Mouse (Mus musculus) heart, postnatal 25 days (tissue): ENCODE measurements around the gene Tas1r1. TPM values are rescaled to one million over a fixed set of nuclear protein-coding genes. Genes with fewer than 3 reads are reported as not detected.
A peak's percentile ranks its signal among the peaks of the same experiment; 100 is the strongest.

Source experiments
- DNase-seq: peaks from one replicate; pipeline ENCODE4 v3.0.0; 2022; ENCODE audit warnings: low spot score
- intact Hi-C: fragments of 180-260 bp; cut with DNase I; formaldehyde crosslinking; loops from one replicate; pipeline ENCODE4 v1.15.1; 2025
- total RNA-seq, 2 experiments: library from RNA; stranded (reverse); gene quantifications; 2 replicates each; pipeline ENCODE4 v1.2.3; 2021

The Tas1r1 gene
- total RNA-seq, 2 experiments from 2014 or later, result 0.16 TPM; not detected in 1

DNA sequence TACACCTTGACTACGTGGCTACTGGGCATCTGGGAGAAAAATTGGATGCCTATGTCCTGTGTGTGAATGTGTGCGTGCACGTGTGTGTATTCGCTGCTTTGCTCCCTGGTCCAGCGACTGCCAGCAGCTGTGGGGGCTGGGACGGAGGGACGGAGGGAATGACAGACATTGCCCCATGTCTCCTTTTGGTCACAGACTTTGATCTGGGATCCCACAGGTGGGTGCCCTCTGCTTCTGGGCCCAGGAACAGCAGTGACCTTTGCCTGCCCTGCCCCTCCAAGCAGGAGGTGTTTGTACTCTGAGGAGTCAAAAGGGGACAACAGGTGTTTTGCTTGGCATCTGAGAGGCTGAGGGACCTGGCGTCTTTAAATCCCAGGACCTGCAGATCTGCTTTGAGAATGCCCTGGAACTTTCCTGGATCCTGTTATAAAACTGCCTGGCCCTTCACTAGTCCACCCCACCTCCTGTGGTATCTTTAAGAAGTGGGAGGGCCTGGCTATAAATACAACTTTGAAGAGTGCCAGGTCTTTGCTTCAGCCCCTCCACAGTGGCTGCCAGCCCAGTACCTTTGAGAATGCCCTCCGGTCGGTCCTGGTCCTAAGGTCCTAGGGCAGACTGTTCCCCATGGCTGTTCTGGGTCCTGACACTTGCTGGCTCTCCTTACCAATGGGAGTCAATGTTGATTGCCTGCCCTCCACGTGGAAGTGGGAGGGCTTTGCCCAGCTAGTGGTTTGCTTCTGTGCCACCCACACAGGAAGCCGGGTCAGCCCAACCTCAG, 25.1 kb downstream of the Tas1r1 start:
- DNase-seq, result peak; percentile 45
- intact Hi-C loops, result no loop called here

DNA sequence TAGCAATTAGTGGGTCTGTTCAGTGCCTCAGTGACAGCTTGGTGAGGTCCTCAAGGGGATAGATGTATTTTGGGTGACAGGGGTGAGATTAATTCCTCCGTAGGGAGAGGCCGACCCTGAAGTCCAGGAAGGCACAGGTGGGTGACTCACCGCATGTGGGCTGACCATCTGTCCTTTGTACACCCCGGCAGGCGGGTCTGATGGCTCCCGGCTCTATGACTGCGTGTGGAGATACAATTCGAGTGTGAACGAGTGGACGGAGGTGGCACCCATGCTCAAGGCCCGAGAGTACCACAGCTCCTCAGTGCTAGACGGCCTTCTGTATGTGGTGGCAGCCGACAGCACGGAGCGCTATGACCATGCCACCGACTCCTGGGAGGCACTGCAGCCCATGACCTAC, 26.3 kb downstream of the Tas1r1 start:
- no peak for DNase-seq

DNA sequence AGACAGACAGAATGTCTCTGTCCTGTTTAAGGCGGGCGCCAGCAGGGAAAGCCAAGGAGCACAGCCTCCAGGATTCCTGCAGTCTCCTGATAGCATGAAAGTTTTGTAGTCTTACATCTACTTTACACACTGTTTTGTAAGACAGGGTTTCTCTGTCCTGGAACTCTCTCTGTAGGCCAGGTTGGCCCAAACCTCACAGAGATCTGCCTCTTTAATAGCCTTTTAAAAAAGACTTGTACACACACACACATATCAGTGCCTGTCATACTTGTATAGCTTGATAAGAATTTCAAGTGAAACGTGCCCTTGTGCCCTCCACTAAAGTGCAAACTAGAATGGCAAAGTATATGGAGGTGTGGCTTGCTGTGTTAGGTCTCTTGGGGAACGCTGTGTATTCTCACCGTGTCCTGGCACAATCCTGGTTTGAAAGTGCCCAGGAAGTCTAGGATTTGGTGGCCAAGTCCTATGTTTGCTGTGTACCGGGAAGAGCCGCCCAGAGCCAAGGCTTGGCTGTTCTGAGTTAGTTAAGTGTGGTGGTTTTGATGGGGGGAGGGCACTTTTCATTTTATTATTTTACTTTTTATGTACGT, 27.1 kb downstream of the Tas1r1 start:
- intact Hi-C loops, result loop anchor here (1.0 kb wide), 1 partner anchor 15 kb away; no protein-coding TSS in a partner anchor

More for the DNA sequence above, 26.3 kb downstream of the Tas1r1 start:
- intact Hi-C loops, result no loop called here

DNA sequence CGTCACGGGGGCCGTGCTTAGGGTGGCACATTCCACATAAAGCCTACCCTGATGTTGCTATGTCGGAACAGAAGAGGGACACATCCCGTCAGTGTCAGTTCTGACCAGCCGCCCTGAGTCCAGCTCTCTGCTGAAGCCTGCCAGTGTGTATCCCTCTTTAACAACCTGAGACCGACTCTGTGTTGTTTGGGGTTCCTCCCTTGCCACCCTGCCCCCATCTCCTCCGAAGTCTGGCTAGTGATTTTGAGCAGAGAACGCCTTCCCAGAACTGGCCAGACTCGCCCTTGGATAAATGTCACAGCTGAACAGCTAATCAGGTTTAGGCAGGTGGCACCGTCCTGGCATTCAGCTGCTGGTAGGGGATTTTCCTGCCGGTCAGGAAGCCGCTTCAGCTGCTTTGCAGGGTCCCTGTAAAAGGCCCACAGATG, 27.6 kb downstream of the Tas1r1 start:
- no peak for DNase-seq
- intact Hi-C loops, result loop anchor here (1.0 kb wide), 1 partner anchor 16 kb away; no protein-coding TSS in a partner anchor

More for the DNA sequence above, 27.1 kb downstream of the Tas1r1 start:
- no peak for DNase-seq

DNA sequence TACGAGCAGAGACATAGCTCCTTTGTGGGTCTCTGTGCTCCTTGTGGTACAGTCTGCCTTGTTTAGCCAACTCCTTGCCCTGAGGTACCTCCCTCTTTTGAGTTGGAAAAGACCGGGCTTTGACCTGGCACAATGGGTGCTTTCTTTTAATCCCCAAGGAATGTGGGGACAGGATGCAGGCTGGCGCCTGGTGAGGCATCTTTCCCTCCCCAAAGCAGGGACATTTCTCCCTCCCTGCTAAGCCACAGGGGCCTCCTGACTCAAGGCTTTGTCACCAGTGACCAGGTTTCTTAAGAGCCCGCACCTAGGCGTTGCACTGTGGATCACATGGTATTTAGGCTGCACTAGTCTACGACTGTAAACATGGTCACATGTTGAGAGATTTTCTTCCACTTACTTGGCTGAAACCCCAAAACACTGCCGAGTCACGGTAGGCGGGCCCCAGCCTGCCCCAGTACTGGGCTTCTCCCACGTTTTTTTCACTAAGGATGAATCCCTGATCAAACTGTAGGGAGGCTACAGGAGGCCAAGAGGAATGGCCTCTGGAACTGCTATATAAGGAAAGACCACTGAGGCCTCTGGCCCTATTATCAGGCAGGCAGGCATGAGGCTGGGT, 28.2 kb downstream of the Tas1r1 start:
- intact Hi-C loops, result no loop called here
- peak; percentile 37 for DNase-seq

DNA sequence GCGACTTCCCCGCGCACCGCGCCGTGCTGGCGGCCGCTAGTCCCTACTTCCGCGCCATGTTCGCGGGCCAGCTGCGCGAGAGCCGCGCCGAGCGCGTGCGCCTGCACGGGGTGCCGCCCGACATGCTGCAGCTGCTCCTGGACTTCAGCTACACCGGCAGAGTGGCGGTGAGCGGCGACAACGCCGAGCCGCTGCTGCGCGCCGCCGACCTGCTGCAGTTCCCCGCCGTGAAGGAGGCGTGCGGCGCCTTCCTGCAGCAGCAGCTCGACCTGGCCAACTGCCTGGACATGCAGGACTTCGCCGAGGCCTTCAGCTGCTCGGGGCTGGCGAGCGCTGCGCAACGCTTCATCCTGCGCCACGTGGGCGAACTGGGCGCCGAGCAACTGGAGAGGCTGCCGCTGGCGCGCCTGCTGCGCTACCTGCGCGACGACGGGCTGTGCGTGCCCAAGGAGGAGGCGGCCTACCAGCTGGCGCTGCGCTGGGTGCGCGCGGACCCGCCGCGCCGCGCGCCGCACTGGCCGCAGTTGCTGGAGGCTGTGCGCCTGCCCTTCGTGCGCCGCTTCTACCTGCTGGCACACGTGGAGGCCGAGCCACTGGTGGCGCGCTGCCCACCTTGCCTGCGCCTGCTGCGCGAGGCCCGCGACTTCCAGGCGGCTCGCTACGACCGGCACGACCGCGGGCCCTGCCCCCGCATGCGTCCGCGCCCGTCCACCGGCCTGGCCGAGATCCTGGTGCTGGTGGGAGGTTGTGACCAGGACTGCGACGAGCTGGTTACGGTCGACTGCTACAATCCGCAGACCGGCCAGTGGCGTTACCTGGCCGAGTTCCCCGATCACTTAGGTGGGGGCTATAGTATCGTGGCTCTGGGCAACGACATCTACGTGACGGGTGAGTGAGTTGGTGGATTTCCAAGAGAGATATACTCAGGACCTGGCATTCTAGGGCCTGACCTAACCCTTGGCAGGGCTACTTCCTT, 29.0 kb downstream of the Tas1r1 start:
- DNase-seq, result no peak
- intact Hi-C loops, result no loop called here

DNA sequence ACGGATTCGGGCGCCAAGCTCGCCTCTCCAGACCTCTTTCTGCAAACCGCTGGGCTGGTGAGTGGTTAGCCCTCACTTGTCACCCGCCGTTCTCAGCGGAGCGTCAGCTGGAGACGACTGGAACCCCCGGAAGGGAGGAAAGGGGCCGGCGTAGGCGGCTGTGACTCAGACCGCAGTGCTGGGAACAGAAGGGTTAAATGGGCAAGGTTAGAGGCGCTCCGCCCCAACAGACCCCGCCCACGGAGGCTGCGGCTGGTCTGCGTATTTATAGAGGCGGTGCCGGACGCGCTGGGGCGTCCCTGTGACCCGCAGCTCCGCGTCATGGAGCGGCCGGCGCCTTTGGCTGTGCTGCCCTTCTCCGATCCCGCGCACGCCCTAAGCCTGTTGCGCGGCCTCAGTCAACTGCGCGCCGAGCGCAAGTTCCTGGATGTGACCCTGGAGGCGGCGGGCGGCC, 29.7 kb downstream of the Tas1r1 start, which contains the start of gene Klhl21:
Klhl21 (plus strand) TSS at position 182 of the 454 bp plus-strand sequence.
- intact Hi-C loops, result no loop called here
- DNase-seq, result peak; percentile 93

DNA sequence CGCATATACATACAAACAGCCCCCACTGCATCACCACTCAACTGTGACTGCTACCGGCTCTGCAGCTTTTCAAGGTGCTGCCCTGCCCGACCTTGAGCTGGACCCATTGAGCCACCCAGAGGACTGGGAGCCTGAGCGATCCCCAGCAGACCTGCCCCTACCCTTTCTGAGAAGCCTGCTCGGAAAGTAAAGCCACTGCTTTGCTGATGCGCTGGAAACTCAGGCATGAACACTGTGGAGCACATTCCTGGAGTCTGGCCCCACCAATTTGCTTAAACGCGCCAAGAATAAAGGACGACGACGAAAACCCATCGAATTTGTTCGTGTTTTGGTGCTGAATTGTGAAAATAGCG, 30.2 kb downstream of the Tas1r1 start:
- DNase-seq, result no peak
- intact Hi-C loops, result no loop called here

DNA sequence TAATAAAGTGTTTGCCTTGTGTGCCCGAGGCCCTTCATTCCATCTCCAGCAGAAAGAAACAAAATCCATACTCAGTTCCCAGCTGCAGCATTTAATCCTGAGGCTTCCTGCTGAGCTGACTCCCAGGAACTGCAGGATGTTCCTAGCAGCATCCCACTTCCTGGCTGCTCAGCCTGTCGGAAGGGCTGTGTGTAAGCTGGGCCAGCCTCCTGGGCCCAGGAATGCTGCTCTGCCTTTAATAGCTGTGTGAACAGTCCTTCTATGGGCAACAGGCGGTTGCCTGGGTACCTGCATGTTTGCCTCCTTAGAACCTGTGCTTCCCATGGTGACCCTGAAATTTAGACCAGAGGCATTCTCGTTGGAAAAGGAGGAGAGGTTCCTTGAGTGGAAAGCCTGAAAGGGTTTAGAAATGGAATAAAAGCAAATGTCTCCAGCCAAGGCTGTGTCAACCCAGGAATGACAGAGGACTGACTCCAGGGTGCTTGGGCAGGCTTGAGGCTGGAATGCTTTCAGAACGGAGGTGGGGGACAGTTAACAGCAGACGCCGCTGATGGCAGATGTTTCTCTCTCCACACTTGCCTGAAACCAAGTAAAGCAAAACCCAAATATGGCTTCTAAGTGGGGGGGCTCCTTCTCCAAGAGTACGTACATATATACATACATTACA, 30.8 kb downstream of the Tas1r1 start:
- intact Hi-C loops, result no loop called here
- DNase-seq, result peak; percentile 23

DNA sequence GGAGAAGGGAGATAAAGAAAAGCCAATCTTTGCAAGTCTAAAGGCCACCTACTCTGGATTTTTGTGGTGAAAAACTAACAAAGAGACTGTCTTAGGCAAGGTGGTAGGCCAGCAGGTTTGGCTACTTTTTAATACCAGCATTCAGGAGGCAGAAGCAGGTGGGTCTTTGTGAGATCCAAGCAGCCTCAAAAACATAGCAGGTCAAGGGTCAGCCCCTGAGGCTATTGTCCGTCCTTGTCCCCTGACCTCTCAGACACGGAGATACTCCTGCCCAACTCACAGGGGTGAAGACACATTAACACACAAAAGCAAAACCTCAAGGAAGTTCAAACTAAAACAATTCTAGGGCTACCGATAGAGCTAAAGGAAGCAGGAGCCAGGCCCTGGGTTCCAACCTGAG, 31.6 kb downstream of the Tas1r1 start:
- no peak for DNase-seq
- intact Hi-C loops, result no loop called here

DNA sequence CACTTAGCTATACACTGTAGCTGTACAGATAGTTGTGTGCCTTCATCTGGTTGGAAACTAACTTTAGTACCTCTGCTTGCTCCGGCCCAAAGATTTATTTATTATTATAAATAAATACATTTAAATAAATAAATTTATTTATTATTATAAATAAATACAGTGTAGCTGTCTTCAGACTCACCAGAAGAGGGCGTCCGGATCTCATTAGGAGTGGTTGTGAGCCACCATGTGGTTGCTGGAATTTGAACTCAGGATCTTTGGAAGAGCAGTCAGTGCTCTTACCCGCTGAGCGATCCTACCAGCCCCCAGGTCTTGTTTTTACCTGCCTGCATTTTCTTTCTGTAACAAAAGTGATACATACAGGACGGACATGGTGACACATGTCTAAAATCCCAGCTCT, 32.2 kb downstream of the Tas1r1 start:
- intact Hi-C loops, result no loop called here
- DNase-seq, result no peak

DNA sequence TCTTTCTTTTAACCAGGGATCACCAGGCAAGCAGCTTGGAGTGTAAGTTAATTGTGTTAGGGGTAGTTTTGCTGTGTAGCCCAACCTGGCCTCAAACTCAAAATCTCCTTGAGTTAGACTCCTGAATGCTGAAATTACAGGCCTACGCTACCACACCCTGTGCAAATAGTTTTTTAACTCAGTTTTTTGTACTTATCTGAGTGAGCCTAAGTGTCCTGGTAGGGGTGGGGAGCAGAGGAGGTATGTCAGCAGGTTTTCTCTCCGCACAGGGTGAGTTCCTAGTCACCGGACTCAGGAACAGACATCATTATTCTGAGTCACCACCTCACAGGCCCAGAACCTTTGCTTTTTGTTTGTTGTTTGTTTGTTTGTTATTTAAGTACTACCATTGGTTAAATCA, 36.3 kb downstream of the Tas1r1 start:
- DNase-seq, result no peak
- intact Hi-C loops, result no loop called here

DNA sequence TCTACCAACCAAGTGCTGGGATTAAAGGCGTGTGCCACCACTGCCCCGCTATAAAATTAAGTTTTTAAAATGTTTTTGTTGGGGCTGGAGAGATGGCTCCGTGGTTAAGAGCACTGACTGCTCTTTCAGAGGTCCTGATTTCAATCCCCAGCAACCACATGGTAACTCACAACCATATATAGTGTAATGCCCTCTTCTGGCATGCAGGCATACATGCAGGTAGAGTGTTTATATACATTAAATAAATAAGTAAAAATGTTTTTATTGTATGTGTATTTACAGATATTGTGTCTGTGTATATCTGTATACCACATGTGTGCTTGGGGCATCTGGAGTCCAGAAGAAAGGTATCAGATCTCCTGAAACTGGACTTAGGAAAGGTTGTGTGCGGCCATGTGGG, 37.0 kb downstream of the Tas1r1 start:
- intact Hi-C loops, result no loop called here
- DNase-seq, result no peak

DNA sequence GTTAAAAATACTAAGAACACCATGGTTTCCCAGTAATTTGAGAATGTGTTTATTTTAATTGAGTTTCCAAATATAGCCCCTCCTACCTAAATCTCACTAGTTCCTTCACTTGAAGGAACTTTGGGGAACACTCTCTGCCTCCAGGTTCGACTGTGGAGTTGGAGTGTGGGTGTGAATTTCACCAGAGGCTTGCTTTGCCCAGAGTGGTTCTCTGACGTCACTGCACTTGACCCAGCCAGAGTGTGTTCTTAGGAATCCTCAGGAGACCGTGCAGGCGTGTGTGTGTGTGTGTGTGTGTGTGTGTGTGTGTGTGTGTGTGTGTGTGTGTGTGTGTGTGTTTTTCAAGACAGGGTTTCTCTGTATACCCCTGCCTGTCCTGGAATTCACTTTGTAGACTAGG, 37.5 kb downstream of the Tas1r1 start:
- intact Hi-C loops, result no loop called here
- DNase-seq, result no peak

DNA sequence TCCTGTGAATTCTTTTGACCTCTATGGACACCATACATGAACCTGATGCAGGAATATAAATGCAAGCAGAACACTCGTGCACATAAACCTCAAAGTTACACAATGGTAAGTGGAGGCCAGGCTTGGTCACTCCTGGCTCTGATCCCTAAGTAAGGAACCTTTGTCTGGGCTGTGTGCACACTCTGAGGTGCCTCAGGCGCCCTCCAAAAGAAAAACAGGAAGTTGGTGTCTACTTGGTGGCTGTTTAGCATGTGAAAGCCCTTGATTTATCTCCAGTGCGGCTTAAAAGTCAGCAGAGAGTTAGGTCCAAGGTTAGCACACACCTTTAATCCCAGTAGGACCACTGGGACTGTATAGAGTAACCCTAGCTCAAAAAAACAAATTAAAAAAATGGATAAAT, 38.9 kb downstream of the Tas1r1 start:
- intact Hi-C loops, result no loop called here

DNA sequence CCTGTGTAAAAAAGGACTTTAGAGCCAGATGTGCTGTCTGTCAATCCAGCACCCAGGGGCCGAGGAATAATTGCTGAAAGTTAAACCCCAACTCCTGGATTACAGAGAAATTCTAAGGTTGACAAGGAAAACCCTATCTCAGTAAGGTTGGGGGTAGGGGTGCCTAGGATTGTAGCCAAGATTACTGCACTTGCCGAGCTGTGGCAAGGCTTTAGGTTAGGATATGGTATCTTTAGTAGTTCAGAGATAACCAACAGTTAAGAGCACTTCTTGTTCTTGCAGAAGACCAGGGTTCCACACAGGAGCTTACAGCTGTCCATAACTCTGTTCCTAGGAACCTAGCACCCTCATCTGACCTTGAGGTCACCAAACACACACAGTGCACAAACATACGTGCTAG, 40.7 kb downstream of the Tas1r1 start:
- intact Hi-C loops, result no loop called here
- DNase-seq, result no peak

More for the DNA sequence above, 38.9 kb downstream of the Tas1r1 start:
- no peak for DNase-seq

DNA sequence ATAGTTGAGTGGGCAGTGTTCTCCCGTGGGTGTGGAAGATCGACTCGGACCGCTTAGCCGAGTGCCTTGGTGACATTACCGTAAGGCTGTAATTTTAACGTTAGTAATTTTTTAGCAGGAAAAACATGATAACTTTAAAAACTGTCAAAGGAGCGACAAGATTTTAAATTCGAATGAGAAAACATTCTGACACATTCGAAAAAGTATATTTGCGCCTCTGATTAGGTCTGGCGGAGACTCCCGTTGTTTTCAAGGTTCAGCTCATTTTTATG, 41.5 kb downstream of the Tas1r1 start:
- intact Hi-C loops, result no loop called here

DNA sequence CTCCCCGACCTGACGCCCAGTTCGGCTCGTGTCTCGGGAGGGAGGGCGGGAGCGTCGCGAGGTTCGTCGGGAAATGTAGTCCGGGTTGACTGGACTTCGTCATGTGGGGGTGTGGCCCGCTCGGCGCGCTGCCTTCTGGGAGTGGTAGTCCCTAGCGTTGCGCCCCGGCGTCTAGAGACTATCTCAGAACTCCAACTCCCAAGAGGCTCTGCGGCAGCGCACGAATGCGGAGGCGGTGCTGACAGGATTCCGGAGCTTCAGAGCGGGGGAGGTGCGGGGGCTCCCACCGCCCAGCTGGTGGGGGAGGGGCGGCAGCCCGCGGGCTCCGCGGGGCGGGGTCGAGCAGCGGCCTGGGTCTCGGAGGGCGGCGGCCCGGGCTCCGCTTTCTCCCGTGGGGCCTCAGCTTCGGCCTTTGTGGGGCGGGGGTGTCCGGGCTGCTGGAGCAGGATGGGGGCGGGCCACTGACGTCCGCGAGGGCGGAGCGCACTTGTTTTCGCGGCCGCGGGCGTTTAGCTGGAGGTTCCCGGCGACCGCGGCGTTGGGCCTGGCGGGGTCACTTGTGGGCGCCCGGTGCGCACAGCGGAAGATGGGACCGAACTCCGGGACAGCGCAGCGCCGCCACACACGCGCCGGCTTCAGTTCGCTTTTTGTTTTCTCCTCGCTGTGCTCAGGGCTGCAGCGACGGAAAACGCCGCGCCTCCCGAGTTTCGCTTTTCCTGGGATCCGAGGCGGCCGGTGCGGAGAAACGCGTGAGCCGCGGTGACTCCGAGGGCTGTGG, 42.0 kb downstream of the Tas1r1 start, which contains the start of gene Phf13:
Phf13 (minus strand) TSS at position 86 of the 778 bp plus-strand sequence.
- intact Hi-C loops, result no loop called here
- peak; percentile 98 for DNase-seq

More for the DNA sequence above, 41.5 kb downstream of the Tas1r1 start:
- no peak for DNase-seq
